ENCODE assay signal across 8 mouse cellular contexts in genomic region chr4:109281161-109281560, GRCm38 (mm10). TPM values are rescaled to one million over a fixed set of nuclear protein-coding genes. Genes with fewer than 3 reads are reported as not detected.
DNase-seq lines count a peak whose midpoint lies in the region; ATAC-seq and TF ChIP-seq lines count a peak whose summit lies in the region.

No protein-coding gene starts in this region.

- H3K27ac ChIP-seq in heart, embryonic 15.5 days, result no peak overlapping the region
- no peak overlapping the region for H3K27ac ChIP-seq in bone marrow, adult 2 months (ENCODE audit: control insufficient read depth, insufficient read depth, low read depth, low read length, poor library complexity)
- no peak overlapping the region for H3K27ac ChIP-seq in hindbrain, embryonic 16.5 days (ENCODE audit: low read depth, low read length)
- no peak overlapping the region for H3K27ac ChIP-seq in midbrain, embryonic 14.5 days (replicated peaks; ENCODE audit: low read depth, low read length)

- no peak for TF ChIP-seq POLR2A in bone marrow, adult 2 months (IDR thresholded peaks at IDR 0.05; ENCODE audit: borderline replicate concordance, control insufficient read depth, low read depth, low read length)

- peak overlapping the region; percentile 83 for H3K9ac ChIP-seq in heart, embryonic 15.5 days
- peak overlapping the region; percentile 79 for H3K9ac ChIP-seq in hindbrain, embryonic 16.5 days (ENCODE audit: low read depth, low read length)
- H3K9ac ChIP-seq in midbrain, embryonic 14.5 days (replicated peaks; ENCODE audit: low read length), result peak overlapping the region; percentile 63

- H3K9me3 ChIP-seq in heart, embryonic 15.5 days (replicated peaks), result no peaks in the 10 kb centered on the region
- H3K9me3 ChIP-seq in hindbrain, embryonic 16.5 days (ENCODE audit: control insufficient read depth, low read length), result no peaks in the 10 kb centered on the region
- no peaks in the 10 kb centered on the region for H3K9me3 ChIP-seq in midbrain, embryonic 14.5 days (ENCODE audit: control insufficient read depth, low read length)

- TF ChIP-seq CTCF in bone marrow, adult 2 months (IDR thresholded peaks at IDR 0.05; ENCODE audit: control insufficient read depth, insufficient read depth, low read length), result no peak

- H3K4me3 ChIP-seq in heart, embryonic 15.5 days, result peak overlapping the region; percentile 81
- H3K4me3 ChIP-seq in bone marrow, adult 2 months (replicated peaks; ENCODE audit: control insufficient read depth, low read depth, low read length), result peak overlapping the region; percentile 82
- H3K4me3 ChIP-seq in hindbrain, embryonic 16.5 days (ENCODE audit: low read length), result peak overlapping the region; percentile 85
- H3K4me3 ChIP-seq in midbrain, embryonic 14.5 days (replicated peaks; ENCODE audit: low read depth, low read length), result peak overlapping the region; percentile 81

- peak overlapping the region; percentile 71 for H3K4me2 ChIP-seq in heart, embryonic 15.5 days
- H3K4me2 ChIP-seq in hindbrain, embryonic 16.5 days (ENCODE audit: low read length), result peak overlapping the region; percentile 62
- peak overlapping the region; percentile 88 for H3K4me2 ChIP-seq in midbrain, embryonic 14.5 days (ENCODE audit: low read length)

- no peak for DNase-seq in heart, adult 9 months (ENCODE audit: low spot score in 2 of 2)
- no peak for DNase-seq in midbrain, embryonic 14.5 days
- DNase-seq in spleen, adult 18-20 months, result no peak
- no peak for DNase-seq in left cerebral cortex, postnatal 4 days
- DNase-seq in left cerebral cortex, postnatal 14 days (ENCODE audit: low spot score in 2 of 2), result no peak

- H3K27me3 ChIP-seq in heart, embryonic 15.5 days, result no peaks in the 10 kb centered on the region
- H3K27me3 ChIP-seq in hindbrain, embryonic 16.5 days (replicated peaks; ENCODE audit: control insufficient read depth, insufficient read depth, low read length), result no peaks in the 10 kb centered on the region
- 0 out of 2 replicates have a peak, but pooled peaks cover 7% of the 10 kb centered on the region for H3K27me3 ChIP-seq in midbrain, embryonic 14.5 days (ENCODE audit: control insufficient read depth, insufficient read depth, low read length)

- intact Hi-C loops in left cerebral cortex, postnatal 4 days (cut with DNase I), result no loop called here
- intact Hi-C loops in left cerebral cortex, postnatal 14 days (cut with DNase I), result no loop called here

- no peaks in the 10 kb centered on the region for H3K36me3 ChIP-seq in heart, embryonic 15.5 days
- H3K36me3 ChIP-seq in hindbrain, embryonic 16.5 days (ENCODE audit: control insufficient read depth, insufficient read depth, low read length), result no peaks in the 10 kb centered on the region
- H3K36me3 ChIP-seq in midbrain, embryonic 14.5 days (ENCODE audit: control insufficient read depth, insufficient read depth, low read length), result no peaks in the 10 kb centered on the region

- ATAC-seq in heart, embryonic 15.5 days (replicated peaks; ENCODE audit: insufficient number of reproducible peaks, insufficient read depth, low FRiP score, low read depth), result no peak
- ATAC-seq in hindbrain, embryonic 16.5 days, result no peak
- no peak for ATAC-seq in midbrain, embryonic 14.5 days (ENCODE audit: low FRiP score, low TSS enrichment)

- WGBS in heart, embryonic 15.5 days, result 4% methylated on average over 4 of the region's 4 CpGs
- WGBS in bone marrow, adult 2 months, result 16% methylated on average over 4 of the region's 4 CpGs
- 11% methylated on average over 4 of the region's 4 CpGs for WGBS in hindbrain, embryonic 16.5 days
- WGBS in midbrain, embryonic 14.5 days, result 9% methylated on average over 4 of the region's 4 CpGs

- H3K4me1 ChIP-seq in heart, embryonic 15.5 days (replicated peaks), result peaks cover 12% of the 10 kb centered on the region
- H3K4me1 ChIP-seq in bone marrow, adult 2 months (ENCODE audit: control insufficient read depth, insufficient read depth, low read length), result peaks cover 3% of the 10 kb centered on the region; the same call in 1 of the 2 replicates
- peaks cover 3% of the 10 kb centered on the region for H3K4me1 ChIP-seq in hindbrain, embryonic 16.5 days (ENCODE audit: control insufficient read depth, insufficient read depth, low read depth, low read length)
- peaks cover 7% of the 10 kb centered on the region; the same call in 1 of the 2 replicates for H3K4me1 ChIP-seq in midbrain, embryonic 14.5 days (ENCODE audit: control insufficient read depth, insufficient read depth, low read length)

RNA-seq across cellular contexts. Expression of gene Eps15, which starts 1.1 kb away (rescaled TPM):
- polyA plus RNA-seq in heart, embryonic 15.5 days (2015; fragmentation: Nextera tagmentation; extraction: Ambion mirVana), result 27.7 and 28.3 TPM in 2 replicates
- polyA plus RNA-seq in bone marrow, adult 2 months (2011; ENCODE audit: insufficient read depth, insufficient read length, low replicate concordance, missing spikeins), result 52.4 and 54.0 TPM in 2 replicates
- 65.5 and 72.2 TPM in 2 replicates for polyA plus RNA-seq in hindbrain, embryonic 16.5 days (2015; fragmentation: Nextera tagmentation; extraction: Ambion mirVana)
- 48.6 and 77.5 TPM in 2 replicates for polyA plus RNA-seq in midbrain, embryonic 14.5 days (2014; fragmentation: Nextera tagmentation; extraction: Ambion mirVana)
- total RNA-seq in left cerebral cortex, postnatal 4 days (2021), result 100 to 1,000 TPM in 1 of 2 experiments, 10 to 100 TPM in 1; 97.7 to 103 TPM
- total RNA-seq in left cerebral cortex, postnatal 14 days (2021), result 100 to 1,000 TPM; 193 to 197 TPM

RNA-seq across cellular contexts. Expression of gene Calr4, which starts 46.9 kb away (rescaled TPM):
- polyA plus RNA-seq in heart, embryonic 15.5 days (2015; fragmentation: Nextera tagmentation; extraction: Ambion mirVana), result 0.11 and 0.19 TPM in 2 replicates
- polyA plus RNA-seq in bone marrow, adult 2 months (2011; ENCODE audit: insufficient read depth, insufficient read length, low replicate concordance, missing spikeins), result 0.99 and 3.1 TPM in 2 replicates
- 1.5 and 1.7 TPM in 2 replicates for polyA plus RNA-seq in hindbrain, embryonic 16.5 days (2015; fragmentation: Nextera tagmentation; extraction: Ambion mirVana)
- 0.57 and 0.80 TPM in 2 replicates for polyA plus RNA-seq in midbrain, embryonic 14.5 days (2014; fragmentation: Nextera tagmentation; extraction: Ambion mirVana)
- under 1 TPM in 1 of 2 experiments, not detected in 1; 0.46 TPM for total RNA-seq in left cerebral cortex, postnatal 4 days (2021)
- total RNA-seq in left cerebral cortex, postnatal 14 days (2021), result under 1 TPM; 0.22 to 0.51 TPM
